Mouse (Mus musculus): ENCODE measurements around the gene Il31ra.

GRCm38 (mm10) chr13:112511810-112512209 is 82.3 kb downstream of the Il31ra start:
- TF ChIP-seq EP300 (IDR thresholded peaks at IDR 0.05; ENCODE audit: low read depth): no peak
- no peak for TF ChIP-seq CTCF (IDR thresholded peaks at IDR 0.05; ENCODE audit: low read depth)

Measured in heart, postnatal 0 days (tissue).